Mouse (Mus musculus) ES-Bruce4 (cell line): ENCODE data around the gene Rufy1.
"Not testable (repeated sequence)": the region's sequence is repeated elsewhere in the genome, so short reads cannot be mapped to it uniquely, and the experiment has no call there.

ENCODE experiments used
- CTCF ChIP-seq: IDR thresholded peaks from one replicate; pipeline ENCODE4 v1.8.1; 2011; ENCODE audit warnings: low read depth, low read length
- EP300 ChIP-seq: IDR thresholded peaks from 2 replicates; pipeline ENCODE4 v1.6.1; 2011; ENCODE audit warnings: low read depth, low read length; ENCODE audit not compliant: insufficient read depth
- POLR2A ChIP-seq: IDR thresholded peaks from one replicate; pipeline ENCODE4 v1.8.1; 2011; ENCODE audit warnings: low read length; ENCODE audit not compliant: insufficient read depth

GRCm38 (mm10) chr11:50448163-50448562 is 17.2 kb upstream of the Rufy1 start:
- TF ChIP-seq POLR2A, CTCF, EP300: not testable (repeated sequence)
